Mouse (Mus musculus) stomach, postnatal 0 days (tissue): ENCODE measurements around the gene Hs6st1. TPM values are rescaled to one million over a fixed set of nuclear protein-coding genes. Genes with fewer than 3 reads are reported as not detected.

Experiments
- ATAC-seq: fragments of 200-750 bp; cut with Nextera tagmentation; 2 replicates; pipeline ENCODE4 v1.8.0; 2017; ENCODE audit not compliant: low FRiP score, low TSS enrichment
- DNase-seq: peaks from one replicate; pipeline ENCODE4 v3.0.0-alpha.2; 2016; ENCODE audit warnings: low spot score
- H3K27ac ChIP-seq: fragments of 300-500 bp; sonication (generic); replicated peaks from 2 replicates; pipeline ENCODE4 v1.5.1; 2014; ENCODE audit warnings: mild to moderate bottlenecking, control low read depth
- H3K27me3 ChIP-seq: fragments of 300-500 bp; sonication (generic); 2 replicates; pipeline ENCODE4 v1.6.1; 2014; ENCODE audit warnings: low read length; ENCODE audit not compliant: control insufficient read depth, insufficient read depth
- H3K36me3 ChIP-seq: fragments of 300-500 bp; sonication (generic); 2 replicates; pipeline ENCODE4 v1.6.1; 2014; ENCODE audit warnings: low read length, mixed read lengths; ENCODE audit not compliant: control insufficient read depth, insufficient read depth
- H3K4me1 ChIP-seq: fragments of 300-500 bp; sonication (generic); replicated peaks from 2 replicates; pipeline ENCODE4 v1.6.1; 2014; ENCODE audit warnings: antibody characterized with exemption; ENCODE audit not compliant: control insufficient read depth, insufficient read depth
- H3K4me2 ChIP-seq: fragments of 300-500 bp; sonication (generic); replicated peaks from 2 replicates; pipeline ENCODE4 v1.6.1; 2014; ENCODE audit warnings: low read depth, mild to moderate bottlenecking, control low read depth, moderate library complexity
- H3K4me3 ChIP-seq: fragments of 300-500 bp; sonication (generic); 2 replicates; pipeline ENCODE4 v1.5.1; 2014; ENCODE audit warnings: low read depth, low read length, control low read depth
- H3K9ac ChIP-seq: fragments of 300-500 bp; sonication (generic); 2 replicates; pipeline ENCODE4 v1.6.1; 2014; ENCODE audit warnings: mild to moderate bottlenecking, low read length, control low read depth, mixed read lengths
- H3K9me3 ChIP-seq: fragments of 300-500 bp; sonication (generic); 2 replicates; pipeline ENCODE4 v1.6.1; 2016; ENCODE audit warnings: low read length; ENCODE audit not compliant: control insufficient read depth
- CTCF ChIP-seq: IDR thresholded peaks from 2 replicates; pipeline ENCODE4 v1.5.1; 2016; ENCODE audit warnings: antibody characterized with exemption, low read depth, mild to moderate bottlenecking, moderate library complexity
- EP300 ChIP-seq: optimal IDR thresholded peaks from 2 replicates; pipeline ENCODE3; 2016; ENCODE audit warnings: antibody characterized with exemption
- WGBS: fragments of 180-500 bp; shearing (Covaris S2); extraction: QIAGEN DNeasy Blood & Tissue Kit; methylation state at CpG from one replicate; pipeline ENCODE4 v1.1.7; 2014; 5-methylcytosine and 5-hydroxymethylcytosine counted together
- polyA plus RNA-seq: library from polyadenylated mRNA; unstranded; fragments of >200 nt; fragmentation: Nextera tagmentation; extraction: Ambion mirVana; gene quantifications from 2 replicates; pipeline ENCODE4 v1.2.1, GENCODE M21; 2015

Gene Hs6st1
- polyA plus RNA-seq, 1 experiment from 2014 or later: 5.7 TPM

DNA sequence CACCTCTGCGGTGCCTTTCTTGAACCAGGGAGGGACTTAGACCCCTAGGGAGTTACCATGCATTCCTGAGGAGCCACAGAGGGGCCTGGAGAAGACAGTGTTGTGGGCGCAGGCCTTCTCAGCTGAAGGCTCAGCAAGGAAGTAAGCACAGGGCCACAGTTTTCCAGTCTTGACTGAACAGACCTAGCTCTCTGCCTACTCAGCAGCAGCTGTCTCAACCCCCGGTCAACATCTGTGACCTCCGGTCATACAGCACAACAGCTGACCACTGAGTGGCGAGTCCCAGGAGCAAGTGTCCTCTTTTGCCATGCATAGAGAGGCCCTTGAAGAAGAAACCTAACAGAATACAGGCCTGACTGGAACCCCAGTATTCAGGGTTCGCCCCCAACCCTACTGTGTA is 14.0 kb downstream of the Hs6st1 start:
- Histone ChIP-seq H3K27ac (no peak overlapping the region), H3K4me3 (no peak overlapping the region), H3K27me3 (no peaks in the 10 kb centered on the region), H3K4me2 (no peak overlapping the region), H3K9ac (no peak overlapping the region), H3K9me3 (no peaks in the 10 kb centered on the region), H3K36me3 (no peaks in the 10 kb centered on the region; the same call in 1 of the 2 replicates), H3K4me1 (peaks cover 7% of the 10 kb centered on the region)
- TF ChIP-seq CTCF (no peak), EP300 (no peak)
- 79% methylated on average over 6 of the region's 6 CpGs for WGBS
- DNase-seq (no peak), ATAC-seq (no peak)

- Histone ChIP-seq H3K4me2 (no peak overlapping the region), H3K4me3 (no peak overlapping the region), H3K27me3 (no peaks in the 10 kb centered on the region), H3K4me1 (peaks cover 4% of the 10 kb centered on the region), H3K9ac (no peak overlapping the region), H3K27ac (peak overlapping the region; percentile 58; the same call in 1 of the 2 replicates), H3K9me3 (no peaks in the 10 kb centered on the region), H3K36me3 (no peaks in the 10 kb centered on the region; the same call in 1 of the 2 replicates)
- 74% methylated on average over 5 of the region's 5 CpGs for WGBS
- DNase-seq (peak; percentile 87), ATAC-seq (peak; percentile 81)
- TF ChIP-seq EP300 (no peak), CTCF (no peak)
Observed at GRCm38 (mm10) chr1:36083554-36083953, 15.4 kb downstream of the Hs6st1 start.

GRCm38 (mm10) chr1:36085069-36085468 is 16.9 kb downstream of the Hs6st1 start:
- Histone ChIP-seq H3K36me3 (no peaks in the 10 kb centered on the region; the same call in 1 of the 2 replicates), H3K9ac (no peak overlapping the region), H3K4me1 (peaks cover 12% of the 10 kb centered on the region), H3K27ac (no peak overlapping the region), H3K4me2 (no peak overlapping the region), H3K9me3 (no peaks in the 10 kb centered on the region), H3K27me3 (no peaks in the 10 kb centered on the region), H3K4me3 (no peak overlapping the region)
- ATAC-seq (no peak), DNase-seq (no peak)
- 96% methylated on average over 5 of the region's 5 CpGs for WGBS
- TF ChIP-seq EP300 (no peak), CTCF (no peak)

GRCm38 (mm10) chr1:36088367-36088766 is 20.2 kb downstream of the Hs6st1 start:
- H3K4me2 ChIP-seq: no peak overlapping the region
- peak; percentile 68 for DNase-seq

DNA sequence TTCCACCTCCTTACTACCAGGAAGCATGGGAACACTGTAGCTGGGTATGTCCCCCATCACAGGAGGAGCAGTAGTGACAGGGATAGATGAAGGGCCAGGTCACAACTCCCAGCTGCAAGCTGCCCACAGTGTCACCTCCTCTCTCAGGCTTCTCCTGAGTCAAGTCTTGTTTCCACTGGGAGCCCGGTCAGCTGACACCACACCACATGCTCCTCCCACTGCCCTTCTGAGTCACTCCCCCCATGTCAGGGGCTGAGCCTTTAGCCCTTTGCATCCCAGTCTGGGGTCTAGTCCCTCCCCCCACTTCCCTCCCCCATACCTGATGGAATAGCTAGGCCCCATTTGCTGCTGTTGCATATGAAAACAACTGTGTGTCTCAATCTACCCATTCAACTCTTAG is 21.3 kb downstream of the Hs6st1 start:
- H3K27me3 ChIP-seq: no peaks in the 10 kb centered on the region
- H3K9ac ChIP-seq: no peak overlapping the region
- no peaks in the 10 kb centered on the region for H3K9me3 ChIP-seq
- H3K36me3 ChIP-seq: no peaks in the 10 kb centered on the region; the same call in none of the 2 replicates
- DNase-seq: peak; percentile 58
- H3K4me3 ChIP-seq: no peak overlapping the region
- TF ChIP-seq CTCF (no peak), EP300 (no peak)
- 18% methylated on average over 1 of the region's 1 CpGs for WGBS
- H3K27ac ChIP-seq: peak overlapping the region; percentile 86
- H3K4me1 ChIP-seq: peaks cover 18% of the 10 kb centered on the region
- H3K4me2 ChIP-seq: no peak overlapping the region
- peak; percentile 14; the same call in 1 of the 2 replicates for ATAC-seq

More at GRCm38 (mm10) chr1:36088367-36088766, 20.2 kb downstream of the Hs6st1 start:
- TF ChIP-seq CTCF: no peak
- no peak for TF ChIP-seq EP300
- Histone ChIP-seq H3K4me3 (no peak overlapping the region), H3K4me1 (peaks cover 18% of the 10 kb centered on the region), H3K27me3 (no peaks in the 10 kb centered on the region), H3K9ac (0 out of 2 replicates have a peak overlapping the region, but pooled peaks have one; percentile 27), H3K27ac (peak overlapping the region; percentile 86), H3K36me3 (no peaks in the 10 kb centered on the region; the same call in none of the 2 replicates), H3K9me3 (no peaks in the 10 kb centered on the region)
- ATAC-seq: peak; percentile 43
- WGBS: 39% methylated on average over 4 of the region's 4 CpGs

- H3K4me3 ChIP-seq: no peak overlapping the region
- no peaks in the 10 kb centered on the region; the same call in none of the 2 replicates for H3K36me3 ChIP-seq
- TF ChIP-seq EP300 (no peak), CTCF (no peak)
- ATAC-seq: peak; percentile 39
- no peaks in the 10 kb centered on the region for H3K9me3 ChIP-seq
- peaks cover 21% of the 10 kb centered on the region for H3K4me1 ChIP-seq
- WGBS: 35% methylated on average over 6 of the region's 6 CpGs
- DNase-seq: peak; percentile 46
- H3K27me3 ChIP-seq: no peaks in the 10 kb centered on the region
- peak overlapping the region; percentile 86 for H3K27ac ChIP-seq
- H3K9ac ChIP-seq: no peak overlapping the region
- H3K4me2 ChIP-seq: no peak overlapping the region
Observed at GRCm38 (mm10) chr1:36090011-36090721, 22.0 kb downstream of the Hs6st1 start.
